Mouse (Mus musculus) left cerebral cortex, postnatal 10 days (tissue): ENCODE measurements around the gene Cfap54. TPM values are rescaled to one million over a fixed set of nuclear protein-coding genes. Genes with fewer than 3 reads are reported as not detected.

ENCODE experiments used
- total RNA-seq, 2 experiments: library from RNA; stranded (reverse); gene quantifications; 2 replicates each; pipeline ENCODE4 v1.2.3; 2021

Gene Cfap54
- total RNA-seq, 2 experiments from 2014 or later, result 13.4 to 19.2 TPM

Other genes with a start within 250 kb of the Cfap54 start
- 100 to 1,000 TPM; 141 to 150 TPM for gene Cdk17, start 79.3 kb upstream of the Cfap54 start, total RNA-seq
- 10 to 100 TPM; 10.6 to 13.9 TPM for gene Elk3, start 229.5 kb upstream of the Cfap54 start, total RNA-seq